Mouse (Mus musculus) MEL (cell line): ENCODE measurements around the gene Raver1. TPM values are rescaled to one million over a fixed set of nuclear protein-coding genes. Genes with fewer than 3 reads are reported as not detected.

ENCODE experiments used
- DNase-seq: peaks from one replicate; pipeline ENCODE4 v3.0.0; 2011; ENCODE audit warnings: low read depth, low spot score
- H3K27ac ChIP-seq: 2 replicates; pipeline ENCODE4 v1.5.1; 2012; ENCODE audit warnings: low read depth, mild to moderate bottlenecking, control low read depth, low read length, moderate library complexity; ENCODE audit not compliant: control insufficient read depth
- H3K27me3 ChIP-seq, 2 experiments: fragments of 150-350 bp in 1 of 2; sonication (generic) in 1 of 2; 2 replicates each; pipeline ENCODE4 v1.6.1; 2012; ENCODE audit warnings: low read length in 2 of 2, mild to moderate bottlenecking in 2 of 2, improper control_type of control experiment in 1 of 2, moderate library complexity in 1 of 2; ENCODE audit not compliant: insufficient read depth in 2 of 2, control insufficient read depth in 1 of 2
- H3K36me3 ChIP-seq, 2 experiments: 2 replicates each; pipeline ENCODE4 v1.6.1; 2012 to 2014; ENCODE audit warnings: low read length in 2 of 2, improper control_type of control experiment in 1 of 2, inconsistent platforms in 1 of 2, mild to moderate bottlenecking in 1 of 2; ENCODE audit not compliant: insufficient read depth in 2 of 2, control insufficient read depth in 1 of 2
- H3K4me1 ChIP-seq, 2 experiments: fragments of 150-350 bp in 1 of 2; sonication (generic) in 1 of 2; 2 replicates each; pipeline ENCODE4 v1.6.1; 2012; ENCODE audit warnings: low read length in 2 of 2, improper control_type of control experiment in 1 of 2, mild to moderate bottlenecking in 1 of 2; ENCODE audit not compliant: insufficient read depth in 2 of 2, control insufficient read depth in 1 of 2
- H3K4me3 ChIP-seq, 2 experiments: fragments of 150-350 bp in 1 of 2; sonication (generic) in 1 of 2; 2 replicates each; pipeline ENCODE4 v1.5.1; 2012; ENCODE audit warnings: low read depth in 2 of 2, low read length in 2 of 2, mild to moderate bottlenecking in 2 of 2, moderate library complexity in 2 of 2, control low read depth in 1 of 2, improper control_type of control experiment in 1 of 2; ENCODE audit not compliant: control insufficient read depth in 1 of 2, insufficient read depth in 1 of 2
- H3K79me2 ChIP-seq: 2 replicates; pipeline ENCODE4 v1.6.1; 2012; ENCODE audit warnings: mild to moderate bottlenecking, low read length, moderate library complexity; ENCODE audit not compliant: control insufficient read depth, poor library complexity, insufficient read depth
- H3K9ac ChIP-seq: 2 replicates; pipeline ENCODE4 v1.6.1; 2012; ENCODE audit warnings: low read depth, mild to moderate bottlenecking, control low read depth, low read length, moderate library complexity; ENCODE audit not compliant: control insufficient read depth, poor library complexity, severe bottlenecking
- H3K9me3 ChIP-seq: fragments of 150-350 bp; sonication (generic); replicated peaks from 2 replicates; pipeline ENCODE4 v1.6.1; 2012; ENCODE audit warnings: mild to moderate bottlenecking, low read length, improper control_type of control experiment, moderate library complexity; ENCODE audit not compliant: insufficient read depth
- CHD1 ChIP-seq: IDR thresholded peaks from 2 replicates; pipeline ENCODE4 v1.6.1; 2012; ENCODE audit warnings: low read depth, mild to moderate bottlenecking, inconsistent platforms, low read length, improper control_type of control experiment
- CTCF ChIP-seq, 3 experiments: IDR thresholded peaks in 2 of 3; conservative IDR thresholded peaks in 1 of 3; 2 replicates each; pipeline ENCODE4 v1.5.1; 2011 to 2012; ENCODE audit warnings: low read length in 3 of 3, low read depth in 2 of 3, mild to moderate bottlenecking in 2 of 3, improper control_type of control experiment in 1 of 3, inconsistent platforms in 1 of 3, mixed read lengths in 1 of 3, moderate library complexity in 1 of 3; ENCODE audit not compliant: control insufficient read depth in 1 of 3, insufficient read depth in 1 of 3, poor library complexity in 1 of 3, severe bottlenecking in 1 of 3
- ELF1 ChIP-seq: IDR thresholded peaks from 2 replicates; pipeline ENCODE4 v1.6.1; 2014; ENCODE audit warnings: low read depth, mild to moderate bottlenecking, inconsistent platforms, low read length, improper control_type of control experiment, moderate library complexity
- GABPA ChIP-seq: IDR thresholded peaks from 2 replicates; pipeline ENCODE4 v1.6.1; 2012; ENCODE audit warnings: low read depth, mild to moderate bottlenecking, inconsistent platforms, low read length, improper control_type of control experiment, moderate library complexity
- GATA1 ChIP-seq: IDR thresholded peaks from 2 replicates; pipeline ENCODE4 v1.6.1; 2011; ENCODE audit warnings: low read depth, low read length, improper control_type of control experiment
- KAT2A ChIP-seq: conservative IDR thresholded peaks from 2 replicates; pipeline ENCODE4 v1.6.1; 2012; ENCODE audit warnings: low read depth, low read length, improper control_type of control experiment, inconsistent platforms
- MAFK ChIP-seq: IDR thresholded peaks from 2 replicates; pipeline ENCODE4 v1.6.1; 2011; ENCODE audit warnings: low read depth, mild to moderate bottlenecking, low read length, improper control_type of control experiment, borderline replicate concordance
- MAX ChIP-seq: IDR thresholded peaks from 2 replicates; pipeline ENCODE4 v1.6.1; 2011; ENCODE audit warnings: low read length, improper control_type of control experiment
- MEF2A ChIP-seq: IDR thresholded peaks from 2 replicates; pipeline ENCODE4 v1.6.1; 2014; ENCODE audit warnings: low read depth, mild to moderate bottlenecking, inconsistent platforms, low read length, improper control_type of control experiment; ENCODE audit not compliant: poor library complexity, insufficient replicate concordance, severe bottlenecking; ENCODE audit errors: extremely low read depth
- MYC ChIP-seq: IDR thresholded peaks from 2 replicates; pipeline ENCODE4 v1.6.1; 2011; ENCODE audit warnings: low read depth, mild to moderate bottlenecking, low read length, improper control_type of control experiment, moderate library complexity
- POLR2AphosphoS2 ChIP-seq: IDR thresholded peaks from 2 replicates; pipeline ENCODE4 v1.6.1; 2011; ENCODE audit warnings: low read length, improper control_type of control experiment
- RAD21 ChIP-seq: IDR thresholded peaks from 2 replicates; pipeline ENCODE4 v1.6.1; 2011; ENCODE audit warnings: mild to moderate bottlenecking, low read depth, low read length, improper control_type of control experiment
- SIN3A ChIP-seq: IDR thresholded peaks from 2 replicates; pipeline ENCODE4 v1.6.1; 2012; ENCODE audit warnings: low read length, improper control_type of control experiment, inconsistent platforms
- TBP ChIP-seq: IDR thresholded peaks from 2 replicates; pipeline ENCODE4 v1.8.0; 2011; ENCODE audit warnings: low read depth, low read length, improper control_type of control experiment
- USF1 ChIP-seq: IDR thresholded peaks from 2 replicates; pipeline ENCODE4 v1.6.1; 2014; ENCODE audit warnings: low read depth, mild to moderate bottlenecking, inconsistent platforms, low read length, improper control_type of control experiment, moderate library complexity
- ZKSCAN1 ChIP-seq: IDR thresholded peaks from 2 replicates; pipeline ENCODE4 v1.6.1; 2012; ENCODE audit warnings: low read depth, mild to moderate bottlenecking, inconsistent platforms, low read length, improper control_type of control experiment, moderate library complexity
- ZMIZ1 ChIP-seq: IDR thresholded peaks from 2 replicates; pipeline ENCODE4 v1.6.1; 2012; ENCODE audit warnings: low read depth, mild to moderate bottlenecking, inconsistent platforms, low read length, improper control_type of control experiment, moderate library complexity
- polyA plus RNA-seq, 2 experiments: library from polyadenylated mRNA; stranded (reverse) in 1 of 2; unstranded in 1 of 2; fragments of >175 nt in 1 of 2; fragments of >200 nt in 1 of 2; gene quantifications; 2 replicates each; pipeline versions ENCODE4 v1.2.1 to v1.2.4; 2012; ENCODE audit warnings: low replicate concordance in 2 of 2, low read depth in 1 of 2; ENCODE audit not compliant: insufficient read length in 2 of 2, insufficient read depth in 1 of 2, missing spikeins in 1 of 2
- total RNA-seq: library from RNA; depleted of rRNA; stranded (reverse); fragments of 300-350 nt; gene quantifications from 2 replicates; pipeline ENCODE4 v1.2.3, GENCODE M21; 2012

Gene Raver1
- total and polyA plus RNA-seq, 3 experiments: 50.0 to 291 TPM; not detected in 1

GRCm38 (mm10) chr9:21124837-21125236 lies 33.0 kb upstream of the Raver1 start:
- Histone ChIP-seq H3K4me1 (peaks cover 12 to 26% of the 10 kb centered on the region in 2 experiments), H3K36me3 (peaks cover 3 to 23% of the 10 kb centered on the region in 2 experiments; a peak in 3 of 4 replicates), H3K27me3 (no peaks in the 10 kb centered on the region), H3K79me2 (no peaks in the 10 kb centered on the region), H3K9me3 (no peaks in the 10 kb centered on the region), H3K4me3 (no peak overlapping the region), H3K9ac (no peak overlapping the region), H3K27ac (no peak overlapping the region)
- no peak for TF ChIP-seq ZKSCAN1
- no peak for TF ChIP-seq TBP
- TF ChIP-seq MAX: no peak
- no peak for TF ChIP-seq MEF2A
- TF ChIP-seq GABPA: no peak
- no peak for TF ChIP-seq RAD21
- TF ChIP-seq CHD1: no peak
- no peak for TF ChIP-seq KAT2A
- TF ChIP-seq CTCF (IDR thresholded peaks at IDR 0.05 in 2 of 3, conservative IDR thresholded peaks at IDR 0.05 in 1 of 3; ENCODE audit: control insufficient read depth in 1 of 3, insufficient read depth in 1 of 3, low read depth in 2 of 3, low read length in 3 of 3, poor library complexity in 1 of 3, severe bottlenecking in 1 of 3): no peak; a peak in 1 of 6 replicates
- TF ChIP-seq ZMIZ1: no peak
- TF ChIP-seq MAFK: no peak
- no peak for TF ChIP-seq SIN3A
- no peak for TF ChIP-seq POLR2AphosphoS2
- no peak for TF ChIP-seq MYC
- TF ChIP-seq ELF1: no peak
- no peak for DNase-seq

GRCm38 (mm10) chr9:21121483-21121882 lies 29.7 kb upstream of the Raver1 start:
- no peaks in the 10 kb centered on the region for H3K9me3 ChIP-seq
- peaks cover 5 to 16% of the 10 kb centered on the region in 2 experiments; a peak in 3 of 4 replicates for H3K36me3 ChIP-seq
- H3K27ac ChIP-seq: no peak overlapping the region
- H3K4me3 ChIP-seq: no peak overlapping the region
- H3K27me3 ChIP-seq: no peaks in the 10 kb centered on the region
- DNase-seq: no peak
- no peak overlapping the region for H3K9ac ChIP-seq
- TF ChIP-seq GATA1 (no peak), USF1 (no peak), CTCF (IDR thresholded peaks at IDR 0.05 in 2 of 3, conservative IDR thresholded peaks at IDR 0.05 in 1 of 3; ENCODE audit: control insufficient read depth in 1 of 3, insufficient read depth in 1 of 3, low read depth in 2 of 3, low read length in 3 of 3, poor library complexity in 1 of 3, severe bottlenecking in 1 of 3) (no peak), KAT2A (no peak)
- peaks cover 9 to 19% of the 10 kb centered on the region in 2 experiments for H3K4me1 ChIP-seq
- no peaks in the 10 kb centered on the region for H3K79me2 ChIP-seq
